Mouse (Mus musculus) stomach, postnatal 0 days (tissue): ENCODE measurements around the gene Gsto1.

Source experiments
- CTCF ChIP-seq: IDR thresholded peaks from 2 replicates; pipeline ENCODE4 v1.5.1; 2016; ENCODE audit warnings: antibody characterized with exemption, low read depth, mild to moderate bottlenecking, moderate library complexity
- EP300 ChIP-seq: optimal IDR thresholded peaks from 2 replicates; pipeline ENCODE3; 2016; ENCODE audit warnings: antibody characterized with exemption

- TF ChIP-seq CTCF (no peak), EP300 (no peak)
These were observed 40.0 kb upstream of the Gsto1 start for GRCm38 (mm10) chr19:47814721-47815120.
